Mouse (Mus musculus): ENCODE measurements at regions not wholly inside any gene's neighbourhood (a gene's known extent, or its start where the extent isn't known, plus 50 kb on each side); places are given as distances from the start of the nearest gene placed in this dataset.

DNA sequence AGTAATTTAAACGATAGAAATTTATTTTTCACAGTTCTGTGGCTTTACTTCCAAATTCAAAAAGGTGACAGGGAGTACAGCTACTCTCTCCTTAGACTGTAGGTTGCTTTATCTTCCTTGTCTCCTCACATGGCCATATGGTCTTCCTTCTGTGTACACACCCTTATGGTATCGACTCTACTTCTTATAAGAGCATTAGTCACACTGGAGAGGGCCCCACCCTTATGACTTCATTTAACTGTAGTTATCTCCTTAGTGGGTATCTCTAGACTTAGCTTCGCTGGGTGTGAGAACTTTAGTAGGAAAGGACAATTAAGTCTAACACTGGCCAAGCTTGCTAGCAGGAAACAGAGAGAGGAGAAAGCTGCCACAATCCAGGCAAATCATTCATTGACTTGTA is 193.6 kb upstream of the Gm6657 start:
- TF ChIP-seq POLR2A (IDR thresholded peaks at IDR 0.05; ENCODE audit: extremely low read depth, insufficient read depth, low read length) = no peak
- TF ChIP-seq CTCF (IDR thresholded peaks at IDR 0.05; ENCODE audit: extremely low read depth, insufficient read depth, low read length) = no peak
